Mouse (Mus musculus): ENCODE results near the gene Gm45711.

GRCm38 (mm10) chr8:104342426-104342825, 32.5 kb upstream of the Gm45711 start:
- TF ChIP-seq CTCF (IDR thresholded peaks at IDR 0.05; ENCODE audit: low read depth, low read length), result no peak
- no peak for TF ChIP-seq POLR2A (IDR thresholded peaks at IDR 0.05; ENCODE audit: borderline replicate concordance, low read depth, low read length)

Data from bone marrow macrophage, adult 2 months (primary cell).